Mouse (Mus musculus) 3134 (cell line): ENCODE data around the gene B4galt3.

ENCODE experiments used
- DNase-seq: peaks from one replicate; pipeline ENCODE4 v3.0.0-alpha.2; 2011; ENCODE audit warnings: low spot score; ENCODE audit not compliant: insufficient read length; ENCODE audit errors: extremely low read depth

Gene B4galt3

GRCm38 (mm10) chr1:171262594-171263130 is 7.5 kb upstream of the B4galt3 start:
- peak; percentile 61 for DNase-seq

GRCm38 (mm10) chr1:171263185-171263611 is 6.9 kb upstream of the B4galt3 start:
- peak; percentile 68 for DNase-seq

- DNase-seq = no peak
These were observed 6.3 kb upstream of the B4galt3 start for GRCm38 (mm10) chr1:171263666-171264461.

- no peak for DNase-seq
These were observed 4.0 kb upstream of the B4galt3 start for GRCm38 (mm10) chr1:171265971-171266744.

GRCm38 (mm10) chr1:171268341-171268740 is 1.8 kb upstream of the B4galt3 start:
- no peak for DNase-seq

GRCm38 (mm10) chr1:171270573-171270900 is 409 bp downstream of the B4galt3 start:
- no peak for DNase-seq

GRCm38 (mm10) chr1:171271196-171271595 is 1.1 kb downstream of the B4galt3 start:
- no peak for DNase-seq

- no peak for DNase-seq
These were observed 1.5 kb downstream of the B4galt3 start for GRCm38 (mm10) chr1:171271622-171272021.

GRCm38 (mm10) chr1:171272086-171272485 is 2.0 kb downstream of the B4galt3 start:
- no peak for DNase-seq

- no peak for DNase-seq
These were observed 4.0 kb downstream of the B4galt3 start for GRCm38 (mm10) chr1:171274171-171274570.

- DNase-seq = no peak
These were observed 5.1 kb downstream of the B4galt3 start for GRCm38 (mm10) chr1:171275144-171275734.

- no peak for DNase-seq
These were observed 6.1 kb downstream of the B4galt3 start for GRCm38 (mm10) chr1:171276110-171276748.

GRCm38 (mm10) chr1:171277736-171278135 is 7.6 kb downstream of the B4galt3 start:
- DNase-seq = no peak

GRCm38 (mm10) chr1:171278436-171278835 is 8.3 kb downstream of the B4galt3 start:
- no peak for DNase-seq

GRCm38 (mm10) chr1:171279012-171279705 is 9.0 kb downstream of the B4galt3 start:
- DNase-seq = no peak

GRCm38 (mm10) chr1:171279721-171280120 is 9.6 kb downstream of the B4galt3 start:
- no peak for DNase-seq

GRCm38 (mm10) chr1:171280250-171280915 is 10.3 kb downstream of the B4galt3 start:
- no peak for DNase-seq

GRCm38 (mm10) chr1:171280916-171281527 is 10.9 kb downstream of the B4galt3 start, which contains the start of gene Ppox:
Ppox (minus strand) TSS chr1:171281186.
- peak; percentile 85 for DNase-seq

GRCm38 (mm10) chr1:171281528-171281923 is 11.4 kb downstream of the B4galt3 start:
- DNase-seq = peak; percentile 81
